Mouse (Mus musculus): ENCODE results near the gene Rnf220. TPM values are rescaled to one million over a fixed set of nuclear protein-coding genes. Genes with fewer than 3 reads are reported as not detected.

The Rnf220 gene
- polyA plus RNA-seq, 1 experiment from 2014 or later = 92.3 TPM

GRCm38 (mm10) chr4:117493905-117494851 lies 2.7 kb downstream of the Rnf220 start:
- peak overlapping the region; percentile 48 for H3K4me3 ChIP-seq (ENCODE audit: low read depth, low read length)
- no peaks in the 10 kb centered on the region for H3K9me3 ChIP-seq (ENCODE audit: control insufficient read depth, low read length)
- DNase-seq (ENCODE audit: low spot score) (peak; percentile 71), ATAC-seq (replicated peaks; ENCODE audit: low FRiP score) (no peak)
- H3K27me3 ChIP-seq (ENCODE audit: control insufficient read depth, insufficient read depth, low read length) = peaks cover 63% of the 10 kb centered on the region
- peak overlapping the region; percentile 68 for H3K4me2 ChIP-seq (ENCODE audit: low read depth, low read length, severe bottlenecking)
- under 1% methylated on average over 70 of the region's 71 CpGs for WGBS
- no peaks in the 10 kb centered on the region for H3K36me3 ChIP-seq (ENCODE audit: control insufficient read depth, insufficient read depth, low read length)
- H3K27ac ChIP-seq (ENCODE audit: low read depth, low read length) = no peak overlapping the region
- H3K4me1 ChIP-seq (replicated peaks; ENCODE audit: control insufficient read depth, insufficient read depth, low read length) = peaks cover 22% of the 10 kb centered on the region
- H3K9ac ChIP-seq (ENCODE audit: low read length) = peak overlapping the region; percentile 52

GRCm38 (mm10) chr4:117493161-117493568 lies 3.7 kb downstream of the Rnf220 start:
- Histone ChIP-seq H3K9ac (ENCODE audit: low read length) (no peak overlapping the region), H3K4me1 (replicated peaks; ENCODE audit: control insufficient read depth, insufficient read depth, low read length) (peaks cover 22% of the 10 kb centered on the region), H3K4me2 (ENCODE audit: low read depth, low read length, severe bottlenecking) (peak overlapping the region; percentile 24; the same call in 1 of the 2 replicates), H3K9me3 (ENCODE audit: control insufficient read depth, low read length) (no peaks in the 10 kb centered on the region), H3K4me3 (ENCODE audit: low read depth, low read length) (peak overlapping the region; percentile 12; the same call in 1 of the 2 replicates), H3K36me3 (ENCODE audit: control insufficient read depth, insufficient read depth, low read length) (no peaks in the 10 kb centered on the region), H3K27ac (ENCODE audit: low read depth, low read length) (no peak overlapping the region), H3K27me3 (ENCODE audit: control insufficient read depth, insufficient read depth, low read length) (peaks cover 71% of the 10 kb centered on the region)
- DNase-seq (ENCODE audit: low spot score) = peak; percentile 69
- no peak for ATAC-seq (replicated peaks; ENCODE audit: low FRiP score)
- 2% methylated on average over 17 of the region's 17 CpGs for WGBS

- peaks cover 75% of the 10 kb centered on the region for H3K27me3 ChIP-seq (ENCODE audit: control insufficient read depth, insufficient read depth, low read length)
- H3K4me2 ChIP-seq (ENCODE audit: low read depth, low read length, severe bottlenecking) = no peak overlapping the region
- H3K4me1 ChIP-seq (replicated peaks; ENCODE audit: control insufficient read depth, insufficient read depth, low read length) = peaks cover 22% of the 10 kb centered on the region
- no peak for ATAC-seq (replicated peaks; ENCODE audit: low FRiP score)
- no peaks in the 10 kb centered on the region for H3K36me3 ChIP-seq (ENCODE audit: control insufficient read depth, insufficient read depth, low read length)
- no peak for DNase-seq (ENCODE audit: low spot score)
- no peak overlapping the region for H3K4me3 ChIP-seq (ENCODE audit: low read depth, low read length)
- 76% methylated on average over 6 of the region's 6 CpGs for WGBS
- no peak overlapping the region for H3K27ac ChIP-seq (ENCODE audit: low read depth, low read length)
- no peak overlapping the region for H3K9ac ChIP-seq (ENCODE audit: low read length)
- no peaks in the 10 kb centered on the region for H3K9me3 ChIP-seq (ENCODE audit: control insufficient read depth, low read length)
Observed at GRCm38 (mm10) chr4:117491840-117492239, 5.0 kb downstream of the Rnf220 start.

- no peaks in the 10 kb centered on the region for H3K36me3 ChIP-seq (ENCODE audit: control insufficient read depth, insufficient read depth, low read length)
- H3K27me3 ChIP-seq (ENCODE audit: control insufficient read depth, insufficient read depth, low read length) = peaks cover 82% of the 10 kb centered on the region
- no peak overlapping the region for H3K27ac ChIP-seq (ENCODE audit: low read depth, low read length)
- no peak overlapping the region for H3K9ac ChIP-seq (ENCODE audit: low read length)
- no peaks in the 10 kb centered on the region for H3K9me3 ChIP-seq (ENCODE audit: control insufficient read depth, low read length)
- no peak overlapping the region for H3K4me3 ChIP-seq (ENCODE audit: low read depth, low read length)
- ATAC-seq (replicated peaks; ENCODE audit: low FRiP score) (no peak), DNase-seq (ENCODE audit: low spot score) (no peak)
- no peak overlapping the region for H3K4me2 ChIP-seq (ENCODE audit: low read depth, low read length, severe bottlenecking)
- 89% methylated on average over 14 of the region's 14 CpGs for WGBS
- peaks cover 13% of the 10 kb centered on the region for H3K4me1 ChIP-seq (replicated peaks; ENCODE audit: control insufficient read depth, insufficient read depth, low read length)
Observed at GRCm38 (mm10) chr4:117489975-117490374, 6.9 kb downstream of the Rnf220 start.

GRCm38 (mm10) chr4:117489566-117489965 lies 7.3 kb downstream of the Rnf220 start:
- DNase-seq (ENCODE audit: low spot score) (no peak), ATAC-seq (replicated peaks; ENCODE audit: low FRiP score) (no peak)
- Histone ChIP-seq H3K36me3 (ENCODE audit: control insufficient read depth, insufficient read depth, low read length) (no peaks in the 10 kb centered on the region), H3K9me3 (ENCODE audit: control insufficient read depth, low read length) (no peaks in the 10 kb centered on the region), H3K27me3 (ENCODE audit: control insufficient read depth, insufficient read depth, low read length) (peaks cover 82% of the 10 kb centered on the region), H3K9ac (ENCODE audit: low read length) (no peak overlapping the region), H3K4me3 (ENCODE audit: low read depth, low read length) (no peak overlapping the region), H3K4me2 (ENCODE audit: low read depth, low read length, severe bottlenecking) (no peak overlapping the region), H3K27ac (ENCODE audit: low read depth, low read length) (no peak overlapping the region), H3K4me1 (replicated peaks; ENCODE audit: control insufficient read depth, insufficient read depth, low read length) (peaks cover 12% of the 10 kb centered on the region)
- 89% methylated on average over 9 of the region's 9 CpGs for WGBS

- DNase-seq (ENCODE audit: low spot score) (no peak), ATAC-seq (replicated peaks; ENCODE audit: low FRiP score) (no peak)
- H3K4me3 ChIP-seq (ENCODE audit: low read depth, low read length) = no peak overlapping the region
- H3K36me3 ChIP-seq (ENCODE audit: control insufficient read depth, insufficient read depth, low read length) = no peaks in the 10 kb centered on the region
- no peak overlapping the region for H3K27ac ChIP-seq (ENCODE audit: low read depth, low read length)
- H3K9me3 ChIP-seq (ENCODE audit: control insufficient read depth, low read length) = no peaks in the 10 kb centered on the region
- peaks cover 10% of the 10 kb centered on the region; the same call in 1 of the 2 replicates for H3K4me1 ChIP-seq (replicated peaks; ENCODE audit: control insufficient read depth, insufficient read depth, low read length)
- no peak overlapping the region for H3K9ac ChIP-seq (ENCODE audit: low read length)
- 70% methylated on average over 6 of the region's 6 CpGs for WGBS
- no peak overlapping the region for H3K4me2 ChIP-seq (ENCODE audit: low read depth, low read length, severe bottlenecking)
- H3K27me3 ChIP-seq (ENCODE audit: control insufficient read depth, insufficient read depth, low read length) = peaks cover 76% of the 10 kb centered on the region
Observed at GRCm38 (mm10) chr4:117487471-117487870, 9.4 kb downstream of the Rnf220 start.

- Histone ChIP-seq H3K4me3 (ENCODE audit: low read depth, low read length) (no peak overlapping the region), H3K36me3 (ENCODE audit: control insufficient read depth, insufficient read depth, low read length) (no peaks in the 10 kb centered on the region), H3K9me3 (ENCODE audit: control insufficient read depth, low read length) (no peaks in the 10 kb centered on the region), H3K4me2 (ENCODE audit: low read depth, low read length, severe bottlenecking) (no peak overlapping the region), H3K9ac (ENCODE audit: low read length) (no peak overlapping the region), H3K4me1 (replicated peaks; ENCODE audit: control insufficient read depth, insufficient read depth, low read length) (peaks cover 10% of the 10 kb centered on the region; the same call in 1 of the 2 replicates), H3K27me3 (ENCODE audit: control insufficient read depth, insufficient read depth, low read length) (peaks cover 68% of the 10 kb centered on the region), H3K27ac (ENCODE audit: low read depth, low read length) (no peak overlapping the region)
- 86% methylated on average over 7 of the region's 7 CpGs for WGBS
- DNase-seq (ENCODE audit: low spot score) (no peak), ATAC-seq (replicated peaks; ENCODE audit: low FRiP score) (no peak)
Observed at GRCm38 (mm10) chr4:117486188-117486587, 10.7 kb downstream of the Rnf220 start.

- Histone ChIP-seq H3K9ac (ENCODE audit: low read length) (peak overlapping the region; percentile 48; the same call in 1 of the 2 replicates), H3K36me3 (ENCODE audit: control insufficient read depth, insufficient read depth, low read length) (no peaks in the 10 kb centered on the region), H3K27me3 (ENCODE audit: control insufficient read depth, insufficient read depth, low read length) (peaks cover 60% of the 10 kb centered on the region), H3K4me1 (replicated peaks; ENCODE audit: control insufficient read depth, insufficient read depth, low read length) (peaks cover 15% of the 10 kb centered on the region; the same call in 1 of the 2 replicates), H3K27ac (ENCODE audit: low read depth, low read length) (no peak overlapping the region), H3K9me3 (ENCODE audit: control insufficient read depth, low read length) (no peaks in the 10 kb centered on the region), H3K4me2 (ENCODE audit: low read depth, low read length, severe bottlenecking) (peak overlapping the region; percentile 89), H3K4me3 (ENCODE audit: low read depth, low read length) (peak overlapping the region; percentile 38; the same call in 1 of the 2 replicates)
- no peak for DNase-seq (ENCODE audit: low spot score)
- WGBS = 35% methylated on average over 13 of the region's 13 CpGs
- no peak for ATAC-seq (replicated peaks; ENCODE audit: low FRiP score)
Observed at GRCm38 (mm10) chr4:117485045-117485780, 11.6 kb downstream of the Rnf220 start.
